Mouse (Mus musculus) kidney, postnatal 14 days (tissue): ENCODE data around the gene Galnt15.
"Not testable (repeated sequence)": the region's sequence is repeated elsewhere in the genome, so short reads cannot be mapped to it uniquely, and the experiment has no call there.

Experiments
- DNase-seq: peaks from one replicate; pipeline ENCODE4 v3.0.0; 2022; ENCODE audit warnings: mixed read lengths

The Galnt15 gene

DNA sequence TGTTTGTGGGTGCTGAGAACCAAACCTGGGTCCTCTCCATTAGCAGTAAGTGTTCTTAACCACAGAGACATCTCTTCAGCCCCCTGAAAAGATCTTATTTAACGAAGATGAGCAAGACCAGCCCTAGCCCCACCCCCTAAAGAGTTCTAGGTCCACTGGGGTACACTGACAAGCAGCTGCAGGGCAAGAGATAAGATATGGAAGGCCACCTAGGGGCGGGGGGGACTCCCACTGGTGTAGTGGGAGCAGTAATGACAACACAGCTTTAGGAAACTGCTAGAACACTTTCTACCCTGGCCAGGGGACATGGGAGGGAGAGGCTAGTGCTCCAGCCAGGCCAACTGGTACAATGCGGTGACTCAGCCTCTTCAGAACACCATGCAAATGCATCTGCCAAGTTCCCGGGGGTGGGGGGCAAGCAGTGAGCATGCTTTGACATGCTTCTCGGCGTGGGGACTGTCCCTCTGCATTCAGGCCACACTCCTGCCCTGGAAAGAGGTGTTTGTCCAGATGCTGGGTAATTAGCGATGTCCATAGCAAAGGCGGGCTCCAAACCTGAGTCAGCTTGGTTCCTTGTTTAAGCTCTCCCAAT is 9.0 kb downstream of the Galnt15 start:
- DNase-seq, result no peak

DNA sequence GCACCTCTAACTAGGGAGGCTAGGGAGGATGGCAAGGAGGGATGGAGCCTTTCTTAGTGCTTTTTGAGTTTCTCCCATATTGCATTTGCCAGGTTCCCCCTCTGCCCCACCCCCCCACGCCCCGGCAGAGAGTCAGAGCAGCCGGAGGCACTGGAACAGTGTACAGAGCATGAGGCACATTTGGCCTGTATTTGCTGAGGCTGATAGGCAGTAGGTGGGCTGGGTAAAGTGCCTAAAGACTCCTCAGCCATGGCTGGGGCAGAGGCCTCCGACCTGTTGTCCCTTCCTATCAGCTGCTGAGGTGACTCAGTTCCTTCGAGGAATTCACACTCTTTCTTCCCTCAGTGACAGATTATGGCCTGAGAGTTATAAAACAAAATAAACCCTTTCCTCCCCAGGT is 13.3 kb downstream of the Galnt15 start:
- no peak for DNase-seq

DNA sequence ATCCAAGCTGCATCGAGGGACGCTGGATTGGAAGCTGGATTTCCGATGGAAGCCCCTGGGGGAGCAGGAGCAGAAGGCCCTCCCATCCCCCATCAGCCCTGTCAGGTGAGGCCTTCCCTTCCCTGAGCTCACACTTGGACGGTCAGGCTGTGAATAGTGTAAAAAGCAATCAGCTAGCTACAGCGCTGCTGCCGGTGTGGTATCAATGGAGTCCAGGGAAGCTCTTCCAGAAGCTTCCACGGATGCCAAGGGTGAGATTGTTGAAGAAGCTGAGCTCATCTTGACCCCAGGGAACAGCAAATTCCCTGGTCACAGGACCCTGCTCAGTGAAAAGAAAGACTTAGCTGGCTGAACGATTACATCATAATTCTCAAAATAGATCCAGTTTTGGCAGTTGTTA is 17.6 kb downstream of the Galnt15 start:
- DNase-seq, result no peak

DNA sequence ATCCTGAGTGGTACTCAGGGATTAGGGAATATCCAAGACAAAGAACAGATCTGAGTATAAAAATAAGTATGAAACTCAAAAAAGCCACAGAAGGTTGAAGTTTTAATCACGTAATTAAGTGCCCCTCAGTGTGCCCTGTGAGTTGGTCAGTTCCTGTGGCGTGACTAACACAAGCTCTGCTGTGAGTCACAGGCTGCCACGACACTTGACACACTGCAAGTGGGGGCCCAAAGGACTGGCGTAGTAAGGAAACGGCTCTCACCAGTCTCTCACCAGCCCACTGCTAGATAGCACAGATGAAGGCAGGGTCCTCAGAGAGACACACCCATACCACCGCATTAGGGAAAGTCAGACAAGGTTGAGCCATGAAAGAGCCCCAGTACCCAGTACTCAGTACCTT is 21.4 kb downstream of the Galnt15 start:
- DNase-seq, result no peak

DNA sequence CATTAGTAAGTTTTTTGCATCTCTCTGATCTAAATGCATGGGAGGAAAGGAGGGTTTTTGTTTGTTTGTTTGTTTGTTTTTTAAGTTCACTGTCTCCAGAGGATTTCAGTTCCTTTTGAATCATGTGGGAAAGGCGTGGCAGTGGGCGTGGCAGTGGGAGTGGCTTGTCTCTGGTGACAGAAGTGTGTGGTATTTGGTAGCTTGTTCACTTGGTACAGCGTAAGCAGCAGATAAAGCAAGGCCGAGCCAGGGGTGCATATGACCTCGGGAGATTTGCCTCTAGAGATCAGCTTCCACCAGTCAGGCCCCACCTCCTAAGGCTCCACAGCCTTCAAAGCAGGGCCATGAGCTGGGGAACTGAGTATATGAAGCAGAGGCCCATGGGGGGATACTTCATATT is 25.1 kb downstream of the Galnt15 start:
- no peak for DNase-seq

DNA sequence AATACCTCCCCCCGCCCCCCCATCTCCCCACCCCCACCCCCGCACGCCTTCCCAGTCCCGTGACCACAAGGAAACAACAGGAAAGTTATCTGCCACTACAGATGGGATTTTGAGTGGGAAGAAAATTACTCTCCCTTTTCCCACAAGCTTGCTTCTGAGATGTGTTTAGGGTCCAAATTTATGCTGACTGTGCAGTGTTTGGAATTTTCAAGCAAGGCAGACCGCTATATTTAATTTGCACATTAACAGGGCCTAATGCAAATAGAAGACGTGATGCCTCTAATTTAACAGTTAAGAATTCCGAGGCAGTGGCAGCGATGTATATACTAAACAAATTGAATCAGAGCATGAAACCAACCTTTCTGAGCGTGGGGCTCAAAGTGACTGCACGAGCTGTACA is 26.0 kb downstream of the Galnt15 start:
- DNase-seq, result no peak

DNA sequence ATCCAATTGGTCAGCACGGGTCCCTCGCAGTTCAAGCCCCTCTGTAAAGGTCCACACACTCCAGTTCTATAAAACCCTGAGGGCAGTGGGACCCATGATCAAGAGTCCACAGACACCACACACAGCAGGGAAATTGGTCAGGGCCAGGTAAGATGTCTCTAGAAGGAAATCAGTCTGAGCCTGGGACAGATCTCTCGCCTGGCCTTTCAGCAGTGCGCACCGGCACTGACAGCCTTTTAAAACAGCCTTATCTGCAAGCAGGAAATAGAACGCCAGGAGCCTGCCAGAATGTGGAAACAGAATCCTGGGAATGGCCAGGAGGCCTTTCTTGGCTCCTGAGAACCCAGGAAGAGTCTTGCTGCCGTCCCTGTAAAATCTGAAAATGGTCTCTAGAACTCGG is 27.0 kb downstream of the Galnt15 start:
- DNase-seq, result no peak

DNA sequence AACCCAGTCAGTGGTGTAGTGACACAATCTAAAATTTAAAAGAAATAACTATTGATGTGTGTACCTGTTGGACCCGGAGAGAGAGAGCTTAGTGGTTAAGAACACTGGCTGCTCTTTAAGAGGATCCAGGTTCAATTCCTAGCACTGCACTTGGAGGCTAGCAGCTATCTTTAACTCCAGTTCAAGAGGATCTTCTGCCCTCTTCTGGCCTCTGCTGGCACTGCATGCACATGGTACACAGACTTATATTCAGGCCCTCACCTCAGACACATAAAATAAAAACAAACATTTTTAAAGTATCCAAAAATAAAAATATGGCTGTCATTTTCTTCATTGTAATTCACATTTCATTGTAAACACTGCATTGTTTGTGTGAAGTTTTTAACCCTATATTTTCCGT is 27.9 kb downstream of the Galnt15 start:
- no peak for DNase-seq

DNA sequence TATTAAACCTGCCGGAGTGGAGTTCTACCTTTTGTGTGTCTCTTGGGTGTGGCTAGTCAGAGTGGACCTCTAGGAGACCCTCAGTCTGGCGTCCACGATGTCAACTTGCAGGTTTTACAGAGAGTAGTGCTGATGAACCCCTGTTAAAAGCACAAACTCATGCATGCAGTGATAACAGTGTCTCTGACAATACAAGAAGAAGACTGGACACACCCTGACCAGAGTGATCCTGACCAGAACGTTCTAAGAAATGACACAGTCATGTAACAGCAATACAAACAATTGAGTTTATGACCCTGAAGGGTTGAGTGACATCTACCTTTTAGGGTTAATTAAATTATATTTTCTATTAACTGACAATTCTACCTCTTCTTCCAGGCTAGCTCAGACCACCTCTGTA is 28.9 kb downstream of the Galnt15 start:
- DNase-seq, result no peak

DNA sequence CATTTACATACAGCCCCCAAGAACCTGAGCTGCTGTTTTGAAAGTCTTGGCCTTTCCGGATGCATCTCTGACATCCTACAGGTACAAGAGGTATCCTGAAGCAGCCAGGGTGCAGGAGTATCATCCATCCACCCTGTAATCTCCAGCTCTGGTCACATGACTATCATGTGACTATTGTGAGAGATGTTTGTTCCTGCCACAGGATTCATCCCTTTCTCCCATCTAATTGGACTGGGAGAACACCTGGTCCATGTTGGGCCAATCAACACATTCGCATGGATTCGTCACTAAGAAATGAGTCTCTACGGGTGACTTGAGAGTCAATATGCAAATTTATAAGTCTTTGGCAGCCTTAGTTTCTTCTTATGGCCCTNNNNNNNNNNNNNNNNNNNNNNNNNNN is 32.6 kb downstream of the Galnt15 start:
- no peak for DNase-seq

DNA sequence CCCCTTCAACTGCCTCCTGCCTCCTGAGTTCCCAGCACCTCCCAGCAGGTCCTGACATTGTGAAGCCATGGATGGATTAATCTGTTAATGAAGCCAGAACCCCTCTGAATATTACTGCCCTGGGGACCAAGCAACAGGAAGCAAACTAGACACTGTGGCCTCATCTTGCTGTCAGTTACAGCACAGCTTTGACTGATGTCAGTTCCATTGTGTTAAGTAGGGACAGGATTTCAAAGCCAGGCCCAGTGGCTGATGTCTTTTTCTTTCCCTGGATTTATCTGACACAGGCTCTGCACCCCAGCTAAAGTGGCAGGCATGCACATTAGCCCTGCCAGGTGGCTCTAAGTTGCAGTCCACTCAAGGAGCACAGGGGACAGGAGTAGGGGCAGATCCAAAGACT is 44.0 kb downstream of the Galnt15 start:
- DNase-seq, result no peak

DNA sequence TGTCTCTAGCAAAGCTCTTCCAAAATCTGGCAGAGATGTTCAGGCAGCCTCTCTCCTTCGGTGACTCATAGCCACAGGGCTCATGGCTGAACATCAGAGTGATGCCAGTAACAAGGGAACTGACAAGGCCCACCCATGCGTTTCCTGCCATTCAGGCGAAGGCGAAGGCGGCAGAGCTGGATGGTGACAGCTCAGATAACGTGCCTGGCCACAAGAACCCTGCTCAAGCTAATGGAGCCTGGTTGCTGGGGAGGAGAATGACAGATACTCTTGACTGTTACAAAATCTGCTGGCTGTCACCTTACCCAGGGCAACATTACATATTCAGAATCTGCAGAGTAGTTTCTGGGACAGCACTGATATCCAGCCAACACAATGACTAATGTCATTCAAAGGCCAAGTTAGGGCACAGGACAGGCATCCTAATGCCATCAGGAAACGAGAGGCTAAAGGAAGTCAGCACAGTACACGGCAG is 44.5 kb downstream of the Galnt15 start:
- DNase-seq, result peak; percentile 33

DNA sequence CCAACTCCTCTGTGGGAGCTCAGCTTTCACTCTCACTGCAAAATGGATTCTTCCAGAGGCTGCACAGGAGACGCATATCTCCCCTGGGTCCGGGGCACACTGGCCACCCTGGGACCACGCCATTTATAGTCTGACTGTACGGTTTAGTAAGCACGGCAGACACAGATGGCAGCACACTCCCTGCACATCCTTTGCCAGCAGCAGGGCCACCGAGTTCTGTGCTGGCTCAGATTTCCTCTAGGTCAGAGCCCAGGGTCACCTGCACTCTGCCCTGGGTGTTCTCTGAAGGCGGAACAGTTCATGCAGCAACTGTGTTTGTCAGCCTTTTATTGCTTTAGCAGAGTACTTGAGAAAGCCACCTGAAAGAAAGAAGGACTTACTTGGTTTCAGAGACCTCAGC is 45.1 kb downstream of the Galnt15 start:
- DNase-seq, result no peak

DNA sequence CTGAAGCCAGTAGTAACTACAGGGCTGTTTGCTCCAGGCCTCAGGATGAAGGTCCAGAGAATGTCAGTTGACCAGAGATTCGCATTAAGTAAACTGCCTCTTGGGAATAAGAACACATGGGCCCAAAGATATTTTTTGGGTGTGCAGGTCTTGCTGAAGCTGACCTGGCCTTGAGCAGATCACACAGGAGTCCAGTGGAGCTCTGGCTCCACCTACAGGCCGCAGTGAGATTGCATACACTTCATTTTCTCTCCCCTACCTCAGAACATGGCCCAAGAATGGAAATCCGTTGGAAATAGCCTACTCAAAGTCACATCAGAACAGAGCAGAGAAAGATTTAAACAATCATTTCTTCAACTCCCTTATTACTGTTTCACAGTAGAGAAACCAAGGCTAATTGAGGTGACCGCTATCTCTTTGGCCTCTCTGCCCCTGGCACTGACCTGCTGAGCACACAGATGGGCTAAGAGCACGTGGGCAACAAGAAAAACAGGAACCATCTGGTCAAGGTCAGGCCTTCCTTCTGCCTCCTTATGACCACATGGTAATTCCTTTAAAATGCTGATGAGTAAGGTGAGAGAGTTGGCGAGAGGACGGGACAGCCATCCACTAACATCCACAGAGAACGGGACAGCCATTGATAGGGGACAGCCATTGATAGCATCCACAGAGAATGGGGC is 48.2 kb downstream of the Galnt15 start:
- DNase-seq, result peak; percentile 74

DNA sequence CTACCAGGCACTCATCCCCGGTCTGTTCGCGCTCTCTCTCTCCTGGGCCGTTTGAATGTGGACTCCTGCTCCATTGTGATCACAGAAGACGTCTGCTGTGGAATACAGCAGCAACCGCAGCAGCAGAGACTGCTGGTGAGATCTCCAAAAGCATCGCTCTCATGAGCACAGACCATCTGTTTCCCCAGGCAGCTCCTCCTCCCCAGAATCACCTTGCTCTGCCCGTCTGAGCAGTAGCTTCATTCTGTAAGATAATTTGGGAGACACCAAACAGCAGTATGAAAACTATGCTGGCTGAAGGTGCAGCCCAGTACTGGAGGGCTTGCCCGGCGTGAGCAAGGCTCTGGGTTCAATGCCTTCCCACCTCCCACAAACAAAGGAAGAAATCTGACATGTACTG is 52.2 kb downstream of the Galnt15 start:
- no peak for DNase-seq

DNA sequence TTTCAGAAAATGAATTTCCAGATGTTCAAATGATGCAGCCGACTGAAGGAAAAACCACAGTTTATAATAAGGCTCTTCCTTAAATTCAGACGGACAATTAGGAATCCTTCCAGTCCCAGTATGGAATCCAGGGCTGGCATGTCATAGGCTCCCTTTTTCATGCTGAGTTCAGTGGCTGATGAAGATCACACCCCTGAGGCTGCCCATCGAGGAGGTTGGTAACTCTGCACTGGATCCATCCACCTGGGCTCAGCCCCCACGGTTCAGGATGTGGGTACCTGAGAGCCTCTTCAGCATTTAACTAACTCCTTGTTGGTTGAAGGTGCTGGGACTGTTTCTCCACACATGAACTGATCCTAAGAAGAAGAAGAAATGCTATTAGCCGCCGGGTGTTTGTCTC is 54.1 kb downstream of the Galnt15 start:
- no peak for DNase-seq

DNA sequence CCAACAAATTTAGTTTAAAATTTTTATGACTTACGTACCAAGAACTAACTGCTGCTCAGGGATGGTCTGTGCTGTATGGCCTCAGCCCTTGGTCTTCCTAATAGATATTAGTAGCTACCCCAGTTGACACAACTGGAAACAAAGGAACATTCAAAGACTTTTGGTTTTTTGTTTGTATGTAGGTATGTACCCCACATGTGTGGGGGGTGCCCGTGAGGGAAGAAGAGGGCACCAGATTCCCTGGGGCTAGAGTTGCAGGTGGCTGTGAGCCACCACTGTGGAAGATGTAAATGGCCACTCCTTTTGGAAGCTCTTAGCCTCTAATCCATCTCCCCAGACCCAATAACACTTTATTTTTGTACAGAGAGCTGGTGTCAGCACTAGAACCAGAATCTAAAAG is 54.7 kb downstream of the Galnt15 start:
- no peak for DNase-seq

DNA sequence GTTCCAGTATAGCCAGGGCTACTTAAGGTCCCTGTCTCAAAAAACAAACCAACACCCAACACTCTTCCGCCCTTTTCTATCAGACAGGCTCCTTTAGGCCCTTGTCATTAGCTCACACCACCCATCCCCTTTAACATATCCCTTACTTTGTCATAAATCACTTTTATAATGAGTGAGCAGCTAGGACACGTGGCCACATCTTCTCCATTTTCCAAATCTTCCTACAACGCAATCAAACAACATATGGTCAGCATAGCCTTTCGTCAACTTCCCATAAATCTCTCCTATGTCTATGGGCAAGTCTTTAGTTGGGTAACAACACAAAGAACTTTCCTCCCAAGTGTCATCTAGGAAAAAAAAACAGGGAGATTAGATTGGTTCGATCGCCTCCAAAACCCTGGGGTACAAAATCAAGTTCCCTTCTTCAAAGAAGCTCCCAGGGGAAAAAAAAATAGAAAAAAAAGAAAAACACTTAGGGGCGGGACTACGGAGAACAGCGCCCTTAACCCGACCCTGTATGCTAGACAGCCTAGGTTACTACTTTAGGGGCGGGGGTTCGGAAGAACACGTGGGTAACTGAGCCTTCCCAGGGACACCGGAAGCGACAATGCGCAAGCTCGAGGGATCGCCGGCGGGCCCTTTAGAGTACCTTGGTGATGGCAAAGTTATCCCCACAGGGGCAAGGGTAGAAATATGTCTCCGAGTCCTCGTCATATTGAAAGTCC is 56.1 kb downstream of the Galnt15 start, which contains the start of gene Oxnad1:
Gene Oxnad1, plus strand, starts transcription at position 614 of the 725 bp plus-strand sequence.
- DNase-seq, result no peak

DNA sequence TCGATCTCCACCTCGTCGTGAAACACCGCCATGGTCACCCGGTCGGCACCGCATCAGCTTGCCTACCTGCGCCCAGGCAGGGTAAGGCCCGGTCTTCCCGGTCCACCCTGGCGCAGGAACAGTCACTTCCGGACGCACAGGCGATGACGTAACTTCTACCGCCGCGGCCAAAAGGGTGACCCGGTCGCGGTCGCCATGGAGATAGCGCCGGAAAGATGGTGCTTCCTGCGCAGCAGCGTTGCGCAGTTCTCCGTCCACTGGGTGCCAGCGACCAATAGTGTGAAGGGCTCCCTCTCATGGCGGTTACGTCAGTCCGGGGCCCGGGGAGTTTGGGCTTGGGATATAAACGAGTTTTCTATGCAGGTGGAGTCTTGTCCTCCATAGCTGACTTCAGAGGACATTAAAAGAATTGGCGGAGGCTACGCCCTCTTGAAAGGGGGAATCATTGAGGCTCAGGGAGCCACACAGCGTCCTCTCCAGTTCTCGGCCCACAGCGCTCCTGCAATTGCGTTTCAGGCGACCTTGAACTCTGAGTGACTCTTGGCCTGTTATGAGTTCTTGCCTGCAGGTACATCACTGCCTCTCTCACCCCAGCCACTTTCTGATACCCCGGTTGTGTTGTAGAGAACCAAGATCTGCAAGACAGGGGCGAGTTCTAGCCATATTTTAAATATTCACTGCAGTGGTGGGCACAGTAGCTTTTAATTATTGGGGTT is 56.9 kb downstream of the Galnt15 start, which contains the start of gene Dph3:
Gene Dph3, minus strand, starts transcription at position 244 of the 716 bp plus-strand sequence.
- peak; percentile 100 for DNase-seq

DNA sequence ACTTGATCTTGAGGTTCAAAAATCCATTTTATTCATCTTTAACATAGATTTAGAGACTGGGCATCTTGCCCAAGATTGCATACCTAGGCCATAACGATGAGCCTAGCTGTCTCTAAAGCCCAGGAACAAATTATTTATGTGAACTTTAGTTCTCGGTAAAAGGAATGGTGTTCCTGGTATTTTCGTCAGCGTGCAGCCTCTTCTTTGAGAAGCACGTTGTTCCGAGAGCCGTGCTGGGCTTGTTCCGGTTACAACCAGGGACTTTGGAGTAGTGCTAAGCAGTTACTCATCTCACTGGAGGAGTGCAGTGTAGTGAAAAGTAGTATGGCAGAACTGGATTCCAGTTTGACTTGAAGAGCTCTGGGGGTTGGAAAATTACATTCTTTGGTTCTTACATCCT is 57.4 kb downstream of the Galnt15 start:
- no peak for DNase-seq

DNA sequence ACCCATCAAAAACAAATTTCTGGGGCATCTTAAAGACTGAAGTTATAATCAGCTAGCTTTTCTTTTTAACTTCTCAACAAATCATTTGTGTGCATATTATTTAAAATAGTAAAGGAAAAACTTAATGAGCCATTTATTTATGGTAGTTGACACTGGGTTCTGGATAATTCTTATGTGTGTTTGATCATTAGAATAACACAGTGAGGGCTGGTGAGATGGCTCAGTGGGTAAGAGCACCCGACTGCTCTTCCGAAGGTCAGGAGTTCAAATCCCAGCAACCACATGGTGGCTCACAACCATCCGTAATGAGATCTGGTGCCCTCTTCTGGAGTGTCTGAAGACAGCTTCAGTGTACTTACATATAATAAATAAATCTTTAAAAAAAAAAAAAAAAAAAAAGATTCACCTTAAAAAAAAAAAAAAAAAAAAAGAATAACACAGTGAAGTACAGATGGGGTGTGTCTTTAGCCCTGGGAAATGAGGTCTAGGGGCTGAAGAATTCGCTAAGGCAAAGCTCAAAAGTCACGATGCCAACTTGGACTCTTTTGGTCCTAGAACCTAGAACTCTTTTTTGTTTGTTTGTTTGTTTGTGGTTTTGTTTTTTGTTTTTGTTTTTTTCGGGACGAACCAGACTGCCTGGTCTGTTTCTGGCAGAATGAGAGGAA is 58.9 kb downstream of the Galnt15 start:
- DNase-seq, result not testable (repeated sequence)

DNA sequence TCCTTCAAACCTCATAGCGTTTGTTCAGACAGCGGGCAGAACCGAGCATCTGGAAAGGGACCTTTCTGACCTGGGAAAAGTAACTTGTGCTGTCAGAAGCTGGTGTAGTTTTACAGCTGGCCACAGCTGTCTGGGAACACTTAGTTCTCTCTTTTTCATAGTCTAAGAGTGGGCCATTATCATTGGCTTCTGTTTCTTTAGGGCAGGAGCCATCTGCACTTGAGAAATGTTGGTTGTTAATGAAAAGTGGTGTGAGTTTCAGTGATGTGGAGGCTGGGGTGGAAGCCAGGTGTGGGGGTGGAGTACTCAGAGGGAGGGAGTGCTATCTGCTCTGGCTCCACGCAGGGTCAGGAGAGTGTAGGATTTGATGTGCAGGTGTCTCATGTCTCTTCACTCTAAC is 62.3 kb downstream of the Galnt15 start:
- peak; percentile 21 for DNase-seq

DNA sequence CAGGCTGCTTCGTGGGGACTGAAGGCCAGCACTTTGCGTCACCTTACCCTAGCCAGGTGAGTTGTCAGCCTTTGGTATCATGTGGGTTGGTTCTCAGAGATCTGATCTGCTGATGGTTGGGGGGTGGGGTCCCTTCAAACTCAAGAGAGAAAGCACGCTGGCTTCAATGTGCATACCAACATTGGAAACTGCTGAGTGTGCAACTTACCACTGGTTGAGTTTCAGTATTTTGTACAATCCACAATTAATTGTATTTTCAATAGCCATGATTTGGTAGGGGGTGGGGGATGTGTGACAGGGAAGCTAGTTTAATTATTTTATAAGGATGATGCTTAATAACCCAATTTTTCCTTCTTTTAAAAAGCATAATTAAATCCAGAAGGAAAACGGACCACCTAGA is 62.9 kb downstream of the Galnt15 start:
- DNase-seq, result no peak
